Mouse (Mus musculus) heart, embryonic 15.5 days (tissue): Measurements from ENCODE around the gene Adam12. TPM values are rescaled to one million over a fixed set of nuclear protein-coding genes. Genes with fewer than 3 reads are reported as not detected.

ENCODE experiments used
- ATAC-seq: fragments of 200-750 bp; cut with Nextera tagmentation; replicated peaks from 2 replicates; pipeline ENCODE4 v1.8.0; 2017; ENCODE audit warnings: low read depth, moderate TSS enrichment; ENCODE audit not compliant: insufficient number of reproducible peaks, insufficient read depth, low FRiP score
- H3K27ac ChIP-seq: fragments of 300-500 bp; sonication (generic); 2 replicates; pipeline ENCODE4 v1.5.1; 2015; ENCODE audit warnings: mild to moderate bottlenecking, inconsistent platforms
- H3K27me3 ChIP-seq: fragments of 300-500 bp; sonication (generic); 2 replicates; pipeline ENCODE4 v1.6.1; 2015; ENCODE audit warnings: inconsistent platforms
- H3K36me3 ChIP-seq: fragments of 300-500 bp; sonication (generic); 2 replicates; pipeline ENCODE4 v1.6.1; 2015; ENCODE audit warnings: mild to moderate bottlenecking, inconsistent platforms
- H3K4me1 ChIP-seq: fragments of 300-500 bp; sonication (generic); replicated peaks from 2 replicates; pipeline ENCODE4 v1.6.1; 2015; ENCODE audit warnings: inconsistent platforms
- H3K4me2 ChIP-seq: fragments of 300-500 bp; sonication (generic); 2 replicates; pipeline ENCODE4 v1.6.1; 2015; ENCODE audit warnings: inconsistent platforms, mild to moderate bottlenecking, moderate library complexity
- H3K4me3 ChIP-seq: fragments of 300-500 bp; sonication (generic); 2 replicates; pipeline ENCODE4 v1.5.1; 2015; ENCODE audit warnings: mild to moderate bottlenecking, inconsistent platforms
- H3K9ac ChIP-seq: fragments of 300-500 bp; sonication (generic); 2 replicates; pipeline ENCODE4 v1.6.1; 2015; ENCODE audit warnings: mild to moderate bottlenecking, inconsistent platforms
- H3K9me3 ChIP-seq: fragments of 300-500 bp; sonication (generic); replicated peaks from 2 replicates; pipeline ENCODE4 v1.6.1; 2016; ENCODE audit warnings: inconsistent platforms
- WGBS: fragments of 180-500 bp; shearing (Covaris S2); methylation state at CpG from one replicate; pipeline ENCODE4 v1.1.7; 2015; ENCODE audit warnings: mixed read lengths; 5-methylcytosine and 5-hydroxymethylcytosine counted together
- polyA plus RNA-seq: library from polyadenylated mRNA; unstranded; fragments of >200 nt; fragmentation: Nextera tagmentation; extraction: Ambion mirVana; gene quantifications from 2 replicates; pipeline ENCODE4 v1.2.1, GENCODE M21; 2015

The Adam12 gene
- polyA plus RNA-seq, 1 experiment from 2014 or later: 2.1 TPM

GRCm38 (mm10) chr7:134146821-134147220 lies 85.1 kb downstream of the Adam12 start:
- H3K9me3 ChIP-seq: no peaks in the 10 kb centered on the region
- H3K4me2 ChIP-seq: no peak overlapping the region
- H3K27ac ChIP-seq: no peak overlapping the region
- H3K27me3 ChIP-seq: no peaks in the 10 kb centered on the region
- ATAC-seq: no peak
- WGBS: 78% methylated on average over 2 of the region's 2 CpGs
- no peak overlapping the region for H3K9ac ChIP-seq
- H3K4me3 ChIP-seq: no peak overlapping the region
- 0 out of 2 replicates have a peak, but pooled peaks cover 3% of the 10 kb centered on the region for H3K4me1 ChIP-seq
- H3K36me3 ChIP-seq: no peaks in the 10 kb centered on the region

- no peak overlapping the region for H3K27ac ChIP-seq
- H3K4me1 ChIP-seq: no peaks in the 10 kb centered on the region
- 77% methylated on average over 9 of the region's 9 CpGs for WGBS
- H3K9ac ChIP-seq: no peak overlapping the region
- no peaks in the 10 kb centered on the region for H3K9me3 ChIP-seq
- no peaks in the 10 kb centered on the region for H3K36me3 ChIP-seq
- H3K4me3 ChIP-seq: no peak overlapping the region
- H3K4me2 ChIP-seq: no peak overlapping the region
- no peak for ATAC-seq
- no peaks in the 10 kb centered on the region for H3K27me3 ChIP-seq
Observed at GRCm38 (mm10) chr7:134144111-134144510, 87.8 kb downstream of the Adam12 start.

- Histone ChIP-seq H3K9ac (no peak overlapping the region), H3K4me3 (no peak overlapping the region), H3K9me3 (no peaks in the 10 kb centered on the region), H3K27me3 (no peaks in the 10 kb centered on the region), H3K4me2 (no peak overlapping the region), H3K36me3 (no peaks in the 10 kb centered on the region), H3K4me1 (no peaks in the 10 kb centered on the region), H3K27ac (no peak overlapping the region)
- no peak for ATAC-seq
- 72% methylated on average over 4 of the region's 4 CpGs for WGBS
Observed at GRCm38 (mm10) chr7:134139291-134139949, 92.5 kb downstream of the Adam12 start.

DNA sequence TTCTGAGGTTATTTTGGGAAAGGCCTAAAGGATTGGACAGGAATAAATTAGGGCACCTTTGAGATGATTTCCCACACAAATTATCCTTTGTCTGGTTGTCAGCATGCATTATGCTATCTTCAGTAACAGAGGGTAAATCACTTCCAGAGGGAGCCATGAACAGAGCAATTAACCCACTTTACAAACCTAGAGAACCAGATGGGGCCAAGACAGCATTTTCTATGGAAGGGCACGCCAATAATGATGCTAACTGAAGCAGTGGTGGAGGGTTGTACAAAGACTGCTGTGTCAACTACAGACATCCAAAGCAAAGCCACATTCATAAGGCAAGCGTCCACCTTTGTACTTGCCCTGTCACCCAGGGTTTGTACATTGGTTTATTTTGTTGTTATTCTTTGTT lies 99.6 kb downstream of the Adam12 start:
- no peak for ATAC-seq
- no peaks in the 10 kb centered on the region for H3K36me3 ChIP-seq
- H3K9me3 ChIP-seq: no peaks in the 10 kb centered on the region
- H3K4me2 ChIP-seq: no peak overlapping the region
- no peak overlapping the region for H3K9ac ChIP-seq
- H3K4me1 ChIP-seq: peaks cover 9% of the 10 kb centered on the region; the same call in 1 of the 2 replicates
- 77% methylated on average over 2 of the region's 2 CpGs for WGBS
- no peak overlapping the region for H3K27ac ChIP-seq
- H3K4me3 ChIP-seq: no peak overlapping the region
- H3K27me3 ChIP-seq: no peaks in the 10 kb centered on the region

DNA sequence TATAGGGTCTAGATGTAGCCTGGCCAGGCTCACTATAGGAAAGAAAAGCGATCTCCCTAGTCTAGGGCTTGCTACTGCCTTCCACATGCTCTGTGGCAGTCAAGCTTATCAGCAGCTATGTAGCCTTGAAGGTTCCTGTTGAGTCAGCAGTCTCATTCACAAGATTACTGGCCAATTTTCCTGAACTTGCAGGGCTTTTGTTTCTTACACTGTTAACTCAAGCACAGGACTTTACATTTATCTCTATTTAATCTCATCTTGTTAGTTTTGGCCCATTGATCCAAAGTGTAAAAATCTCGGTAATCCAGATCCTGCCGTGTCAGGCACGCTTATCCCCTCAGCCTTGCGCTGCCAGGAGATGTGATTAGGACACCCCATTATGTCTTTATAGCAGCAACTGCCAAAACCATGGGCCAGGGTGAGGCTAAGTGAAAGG lies 103.8 kb downstream of the Adam12 start:
- 60% methylated on average over 5 of the region's 5 CpGs for WGBS
- 0 out of 2 replicates have a peak, but pooled peaks have one; percentile 60 for ATAC-seq
- Histone ChIP-seq H3K36me3 (no peaks in the 10 kb centered on the region), H3K27ac (no peak overlapping the region), H3K4me3 (no peak overlapping the region), H3K9ac (no peak overlapping the region), H3K27me3 (no peaks in the 10 kb centered on the region), H3K9me3 (no peaks in the 10 kb centered on the region), H3K4me1 (peaks cover 9% of the 10 kb centered on the region; the same call in 1 of the 2 replicates), H3K4me2 (no peak overlapping the region)

GRCm38 (mm10) chr7:134121397-134121796 lies 110.5 kb downstream of the Adam12 start:
- H3K36me3 ChIP-seq: no peaks in the 10 kb centered on the region
- H3K9ac ChIP-seq: no peak overlapping the region
- H3K4me2 ChIP-seq: no peak overlapping the region
- 57% methylated on average over 2 of the region's 2 CpGs for WGBS
- no peaks in the 10 kb centered on the region for H3K4me1 ChIP-seq
- H3K27ac ChIP-seq: no peak overlapping the region
- ATAC-seq: no peak
- H3K9me3 ChIP-seq: no peaks in the 10 kb centered on the region
- H3K27me3 ChIP-seq: no peaks in the 10 kb centered on the region
- H3K4me3 ChIP-seq: no peak overlapping the region

GRCm38 (mm10) chr7:134115438-134115837 lies 116.5 kb downstream of the Adam12 start:
- Histone ChIP-seq H3K4me2 (no peak overlapping the region), H3K4me3 (no peak overlapping the region), H3K27me3 (no peaks in the 10 kb centered on the region), H3K9ac (no peak overlapping the region), H3K9me3 (no peaks in the 10 kb centered on the region), H3K27ac (peak overlapping the region; percentile 11), H3K36me3 (no peaks in the 10 kb centered on the region), H3K4me1 (peaks cover 20% of the 10 kb centered on the region)
- peak; percentile 31; the same call in 1 of the 2 replicates for ATAC-seq
- 60% methylated on average over 8 of the region's 8 CpGs for WGBS

- Histone ChIP-seq H3K27me3 (no peaks in the 10 kb centered on the region), H3K27ac (peak overlapping the region; percentile 11), H3K4me3 (no peak overlapping the region), H3K4me2 (no peak overlapping the region), H3K4me1 (peaks cover 27% of the 10 kb centered on the region), H3K36me3 (no peaks in the 10 kb centered on the region), H3K9ac (no peak overlapping the region), H3K9me3 (no peaks in the 10 kb centered on the region)
- 34% methylated on average over 9 of the region's 9 CpGs for WGBS
- ATAC-seq: peak; percentile 57
Observed at GRCm38 (mm10) chr7:134114311-134115188, 117.4 kb downstream of the Adam12 start.

- Histone ChIP-seq H3K27ac (peak overlapping the region; percentile 24; the same call in 1 of the 2 replicates), H3K27me3 (no peaks in the 10 kb centered on the region)
- 54% methylated on average over 6 of the region's 6 CpGs for WGBS
Observed at GRCm38 (mm10) chr7:134113829-134114228, 118.1 kb downstream of the Adam12 start.

DNA sequence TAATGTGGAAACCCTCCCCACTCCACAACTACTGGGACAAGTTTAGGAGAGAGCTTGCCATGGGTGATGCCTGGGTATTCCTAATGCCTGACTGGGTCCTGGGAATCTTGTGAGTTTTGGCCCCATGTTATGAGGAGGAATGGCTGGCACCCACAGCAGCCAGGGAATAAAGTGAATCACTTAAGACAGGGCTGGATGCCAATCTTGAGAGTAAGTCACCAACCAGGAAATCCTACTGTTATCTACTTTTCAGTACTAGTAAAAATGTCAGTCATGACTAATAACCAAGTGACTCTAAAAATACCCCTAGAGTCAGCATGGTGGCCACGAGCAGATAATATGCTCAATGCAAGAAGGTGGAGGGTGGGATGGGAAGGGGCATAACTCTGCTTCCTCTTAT lies 121.8 kb downstream of the Adam12 start:
- ATAC-seq: no peak
- no peak overlapping the region for H3K4me3 ChIP-seq
- H3K9me3 ChIP-seq: no peaks in the 10 kb centered on the region
- no peaks in the 10 kb centered on the region for H3K27me3 ChIP-seq
- H3K36me3 ChIP-seq: no peaks in the 10 kb centered on the region
- no peak overlapping the region for H3K9ac ChIP-seq
- WGBS: 27% methylated on average over 1 of the region's 1 CpGs
- no peak overlapping the region for H3K4me2 ChIP-seq
- 0 out of 2 replicates have a peak overlapping the region, but pooled peaks have one; percentile 0 for H3K27ac ChIP-seq
- peaks cover 23% of the 10 kb centered on the region for H3K4me1 ChIP-seq

More at GRCm38 (mm10) chr7:134113829-134114228, 118.1 kb downstream of the Adam12 start:
- Histone ChIP-seq H3K9me3 (no peaks in the 10 kb centered on the region), H3K36me3 (no peaks in the 10 kb centered on the region), H3K4me1 (peaks cover 27% of the 10 kb centered on the region), H3K4me3 (no peak overlapping the region), H3K4me2 (no peak overlapping the region), H3K9ac (no peak overlapping the region)
- no peak for ATAC-seq

DNA sequence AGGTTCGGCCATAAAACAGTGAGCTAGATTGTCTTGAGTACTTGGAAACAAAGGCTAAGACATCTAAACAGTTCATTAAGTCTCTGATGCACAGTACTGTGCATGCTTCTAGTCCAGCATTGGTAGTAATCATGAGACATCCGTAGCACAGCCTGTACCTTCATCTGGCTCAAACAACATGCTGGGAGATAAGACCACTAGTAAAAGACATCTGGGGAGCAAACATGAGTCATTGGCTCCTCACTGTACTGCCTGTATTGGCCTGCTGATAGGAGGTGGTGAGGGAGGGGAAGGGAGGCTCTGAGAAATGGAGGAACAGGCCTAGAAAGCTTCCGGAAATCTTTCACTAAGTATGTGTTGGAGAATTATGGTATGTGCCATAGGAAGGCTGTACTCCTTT lies 124.1 kb downstream of the Adam12 start:
- no peak overlapping the region for H3K9ac ChIP-seq
- no peak overlapping the region for H3K4me2 ChIP-seq
- no peak overlapping the region for H3K4me3 ChIP-seq
- WGBS: 44% methylated on average over 3 of the region's 3 CpGs
- peaks cover 12% of the 10 kb centered on the region for H3K4me1 ChIP-seq
- no peaks in the 10 kb centered on the region for H3K9me3 ChIP-seq
- peak; percentile 47; the same call in 1 of the 2 replicates for ATAC-seq
- H3K36me3 ChIP-seq: no peaks in the 10 kb centered on the region
- no peaks in the 10 kb centered on the region for H3K27me3 ChIP-seq
- no peak overlapping the region for H3K27ac ChIP-seq
